Mouse (Mus musculus) brain, embryonic 14.5 days (tissue): ENCODE results near the gene AF067063. TPM values are rescaled to one million over a fixed set of nuclear protein-coding genes. Genes with fewer than 3 reads are reported as not detected.
"Not testable (repeated sequence)": the region's sequence is repeated elsewhere in the genome, so short reads cannot be mapped to it uniquely, and the experiment has no call there.

Experiments
- DNase-seq: peaks from one replicate; pipeline ENCODE4 v3.0.0-alpha.2; 2011; ENCODE audit warnings: low read depth
- CTCF ChIP-seq: fragments of 200-500 bp; IDR thresholded peaks from 2 replicates; pipeline ENCODE4 v1.5.1; 2012; ENCODE audit warnings: inconsistent platforms, mild to moderate bottlenecking, moderate library complexity, borderline replicate concordance; ENCODE audit not compliant: insufficient read depth, insufficient read length; ENCODE audit errors: extremely low read depth
- POLR2A ChIP-seq: fragments of 200-500 bp; IDR thresholded peaks from 2 replicates; pipeline ENCODE4 v1.6.1; 2012; ENCODE audit warnings: mild to moderate bottlenecking, inconsistent platforms, borderline replicate concordance; ENCODE audit not compliant: poor library complexity, insufficient read depth, insufficient read length, severe bottlenecking; ENCODE audit errors: extremely low read depth
- polyA plus RNA-seq: library from polyadenylated mRNA; depleted of rRNA; stranded (reverse); fragments of >200 nt; gene quantifications from 2 replicates; pipeline ENCODE4 v1.2.3, GENCODE M21; 2012; rRNA removed

AF067063 gene
- 0.19 and 0.23 TPM in 2 replicates for polyA plus RNA-seq

- not testable (repeated sequence) for DNase-seq
Measured at GRCm38 (mm10) chr13:119830116-119830515, at the start of gene AF067063. Gene AF067063 (minus strand): TSS chr13:119830216.

GRCm38 (mm10) chr13:119864395-119864999, 34.5 kb upstream of the AF067063 start:
- not testable (repeated sequence) for DNase-seq

GRCm38 (mm10) chr13:119862399-119862798, 32.4 kb upstream of the AF067063 start:
- not testable (repeated sequence) for DNase-seq

- DNase-seq = peak; percentile 44
- TF ChIP-seq CTCF = peak; percentile 36; the same call in 1 of the 2 replicates
Measured at GRCm38 (mm10) chr13:119839982-119840381, 10.0 kb upstream of the AF067063 start.

GRCm38 (mm10) chr13:119837719-119838337, 7.8 kb upstream of the AF067063 start:
- DNase-seq = peak; percentile 56
- peak; percentile 45; the same call in 1 of the 2 replicates for TF ChIP-seq CTCF

- TF ChIP-seq CTCF = peak; percentile 30; the same call in 1 of the 2 replicates
- peak; percentile 55 for DNase-seq
Measured at GRCm38 (mm10) chr13:119836324-119836811, 6.4 kb upstream of the AF067063 start.

- peak; percentile 35; the same call in 1 of the 2 replicates for TF ChIP-seq CTCF
- DNase-seq = peak; percentile 52
Measured at GRCm38 (mm10) chr13:119835320-119836056, 5.5 kb upstream of the AF067063 start, which contains the start of gene D13Ertd608e. Gene D13Ertd608e (plus strand): TSS chr13:119836006.

- no peak for TF ChIP-seq CTCF
- TF ChIP-seq POLR2A = no peak
- DNase-seq = peak; percentile 30
Measured at GRCm38 (mm10) chr13:119817579-119818206, 12.3 kb downstream of the AF067063 start.

GRCm38 (mm10) chr13:119816798-119817197, 13.2 kb downstream of the AF067063 start:
- no peak for DNase-seq
- no peak for TF ChIP-seq POLR2A
- TF ChIP-seq CTCF = no peak

GRCm38 (mm10) chr13:119810031-119810430, 20.0 kb downstream of the AF067063 start:
- TF ChIP-seq CTCF (no peak), POLR2A (no peak)
- DNase-seq = no peak

- TF ChIP-seq POLR2A (no peak), CTCF (no peak)
- DNase-seq = no peak
Measured at GRCm38 (mm10) chr13:119808937-119809336, 21.1 kb downstream of the AF067063 start.

- TF ChIP-seq POLR2A (no peak), CTCF (no peak)
- no peak for DNase-seq
Measured at GRCm38 (mm10) chr13:119797656-119798055, 32.4 kb downstream of the AF067063 start.

- DNase-seq = no peak
- TF ChIP-seq CTCF = no peak
- no peak for TF ChIP-seq POLR2A
Measured at GRCm38 (mm10) chr13:119792791-119793404, 37.1 kb downstream of the AF067063 start.
